Comparison of ENCODE assay signal across 19 mouse cellular contexts in genomic region chr2:160973648-160974215, GRCm38 (mm10).
A peak's percentile ranks its signal among the peaks of the same experiment; 100 is the strongest.
DNase-seq lines count a peak whose midpoint lies in the region; ATAC-seq and TF ChIP-seq lines count a peak whose summit lies in the region.
"Had no signal": no experiment of that assay in that cellular context is flagged by ENCODE, and none has a peak within 500 bp of the region (broad histone marks: within the 10 kb centered on the region; RNA-seq: fewer than 3 reads in every experiment).

No protein-coding gene starts in this region.

- peak; percentile 28; the same call in 1 of the 2 replicates for ATAC-seq in intestine, postnatal 0 days
- no peak for ATAC-seq in intestine, embryonic 15.5 days
- ATAC-seq in kidney, embryonic 16.5 days (ENCODE audit: low FRiP score, low TSS enrichment), result no peak
- 0 out of 2 replicates have a peak, but pooled peaks have one; percentile 11 for ATAC-seq in liver, embryonic 16.5 days (ENCODE audit: low read depth)
- no peak for ATAC-seq in liver, embryonic 11.5 days (replicated peaks; ENCODE audit: low FRiP score)
- peak; percentile 40; the same call in 1 of the 2 replicates for ATAC-seq in megakaryocyte, adult 5-6 weeks (ENCODE audit: poor library complexity, severe bottlenecking)
- ATAC-seq: forebrain, embryonic 16.5 days had no signal

- no peak overlapping the region for H3K9ac ChIP-seq in intestine, postnatal 0 days (ENCODE audit: low read depth, low read length)
- no peak overlapping the region for H3K9ac ChIP-seq in intestine, embryonic 15.5 days
- no peak overlapping the region for H3K9ac ChIP-seq in kidney, embryonic 16.5 days (replicated peaks; ENCODE audit: low read length)
- no peak overlapping the region for H3K9ac ChIP-seq in liver, embryonic 16.5 days (ENCODE audit: low read depth, low read length)
- no peak overlapping the region for H3K9ac ChIP-seq in liver, embryonic 11.5 days (ENCODE audit: low read depth, low read length)
- H3K9ac ChIP-seq: embryonic facial prominence, embryonic 12.5 days; forebrain, embryonic 12.5 days had no signal

- peak; percentile 82 for DNase-seq in kidney, adult 9 months
- DNase-seq in liver, embryonic 11.5 days (ENCODE audit: low spot score), result no peak
- no peak for DNase-seq in cerebellum, adult 18-20 months
- DNase-seq: adrenal gland, postnatal 10 days; cerebellum, adult 11 months; cerebellum, adult 9-10 months; cerebellum, postnatal 25 days; gastrocnemius, postnatal 10 days; heart, adult 2 months had no signal

- WGBS in intestine, postnatal 0 days, result 63% methylated on average over 5 of the region's 5 CpGs
- WGBS in intestine, embryonic 15.5 days, result 69% methylated on average over 5 of the region's 5 CpGs
- WGBS in kidney, embryonic 16.5 days, result 72% methylated on average over 5 of the region's 5 CpGs
- 58% methylated on average over 5 of the region's 5 CpGs for WGBS in liver, embryonic 16.5 days (ENCODE audit: insufficient replicate concordance)
- WGBS in liver, embryonic 11.5 days, result 81% methylated on average over 5 of the region's 5 CpGs

- no peak for TF ChIP-seq CTCF in intestine, postnatal 0 days (IDR thresholded peaks at IDR 0.05; ENCODE audit: low read depth)

- H3K27ac ChIP-seq in intestine, postnatal 0 days (ENCODE audit: low read depth, low read length), result no peak overlapping the region
- no peak overlapping the region for H3K27ac ChIP-seq in intestine, embryonic 15.5 days
- no peak overlapping the region for H3K27ac ChIP-seq in kidney, embryonic 16.5 days (ENCODE audit: low read length)
- H3K27ac ChIP-seq in liver, embryonic 16.5 days (ENCODE audit: low read length), result no peak overlapping the region
- no peak overlapping the region for H3K27ac ChIP-seq in liver, embryonic 11.5 days (ENCODE audit: low read depth, low read length)
- H3K27ac ChIP-seq: embryonic facial prominence, embryonic 12.5 days; forebrain, embryonic 12.5 days; heart, adult 2 months; hindbrain, embryonic 10.5 days had no signal

- H3K36me3 ChIP-seq in intestine, postnatal 0 days (ENCODE audit: control insufficient read depth, insufficient read depth), result peaks cover 46% of the 10 kb centered on the region
- H3K36me3 ChIP-seq in intestine, embryonic 15.5 days, result peaks cover 14% of the 10 kb centered on the region
- peaks cover 49% of the 10 kb centered on the region for H3K36me3 ChIP-seq in kidney, embryonic 16.5 days (ENCODE audit: insufficient read depth, low read length)
- no peaks in the 10 kb centered on the region for H3K36me3 ChIP-seq in liver, embryonic 16.5 days (ENCODE audit: control insufficient read depth, insufficient read depth)
- H3K36me3 ChIP-seq in liver, embryonic 11.5 days (ENCODE audit: control insufficient read depth, insufficient read depth, low read length), result peaks cover 16% of the 10 kb centered on the region; the same call in 1 of the 2 replicates

- no peak overlapping the region for H3K4me2 ChIP-seq in intestine, postnatal 0 days (replicated peaks; ENCODE audit: low read depth)
- no peak overlapping the region for H3K4me2 ChIP-seq in intestine, embryonic 15.5 days (replicated peaks)
- H3K4me2 ChIP-seq in kidney, embryonic 16.5 days (replicated peaks; ENCODE audit: low read depth, low read length), result no peak overlapping the region
- no peak overlapping the region for H3K4me2 ChIP-seq in liver, embryonic 16.5 days (ENCODE audit: low read depth, low read length)
- no peak overlapping the region for H3K4me2 ChIP-seq in liver, embryonic 11.5 days
- H3K4me2 ChIP-seq: embryonic facial prominence, embryonic 12.5 days; forebrain, embryonic 12.5 days; heart, embryonic 11.5 days had no signal

- no peaks in the 10 kb centered on the region for H3K9me3 ChIP-seq in intestine, postnatal 0 days (ENCODE audit: control insufficient read depth)
- H3K9me3 ChIP-seq in intestine, embryonic 15.5 days, result no peaks in the 10 kb centered on the region
- H3K9me3 ChIP-seq in kidney, embryonic 16.5 days (ENCODE audit: low read length), result no peaks in the 10 kb centered on the region
- no peaks in the 10 kb centered on the region for H3K9me3 ChIP-seq in liver, embryonic 16.5 days (replicated peaks; ENCODE audit: control insufficient read depth, low read length)
- no peaks in the 10 kb centered on the region for H3K9me3 ChIP-seq in liver, embryonic 11.5 days (ENCODE audit: control insufficient read depth, low read length)
- H3K9me3 ChIP-seq: embryonic facial prominence, embryonic 12.5 days; forebrain, embryonic 12.5 days; hindbrain, embryonic 10.5 days had no signal

- no peak overlapping the region for H3K4me3 ChIP-seq in intestine, postnatal 0 days (ENCODE audit: low read depth, low read length)
- H3K4me3 ChIP-seq in intestine, embryonic 15.5 days (replicated peaks), result no peak overlapping the region
- no peak overlapping the region for H3K4me3 ChIP-seq in kidney, embryonic 16.5 days (ENCODE audit: low read length)
- no peak overlapping the region for H3K4me3 ChIP-seq in liver, embryonic 16.5 days (ENCODE audit: low read depth, low read length)
- no peak overlapping the region for H3K4me3 ChIP-seq in liver, embryonic 11.5 days (ENCODE audit: low read depth, low read length)
- H3K4me3 ChIP-seq: embryonic facial prominence, embryonic 12.5 days; forebrain, embryonic 12.5 days; heart, adult 2 months; hindbrain, embryonic 10.5 days had no signal

- H3K27me3 ChIP-seq in intestine, postnatal 0 days (replicated peaks; ENCODE audit: control insufficient read depth, insufficient read depth, low read length), result no peaks in the 10 kb centered on the region
- no peaks in the 10 kb centered on the region for H3K27me3 ChIP-seq in intestine, embryonic 15.5 days (replicated peaks)
- no peaks in the 10 kb centered on the region for H3K27me3 ChIP-seq in kidney, embryonic 16.5 days (ENCODE audit: insufficient read depth, low read length)
- no peaks in the 10 kb centered on the region for H3K27me3 ChIP-seq in liver, embryonic 16.5 days (ENCODE audit: control insufficient read depth, insufficient read depth, low read depth, low read length)
- no peaks in the 10 kb centered on the region for H3K27me3 ChIP-seq in liver, embryonic 11.5 days (replicated peaks; ENCODE audit: control insufficient read depth, insufficient read depth, low read length)
- H3K27me3 ChIP-seq: embryonic facial prominence, embryonic 12.5 days; forebrain, embryonic 12.5 days had no signal

- no peaks in the 10 kb centered on the region for H3K4me1 ChIP-seq in intestine, postnatal 0 days (replicated peaks; ENCODE audit: control insufficient read depth, insufficient read depth, low read length)
- no peaks in the 10 kb centered on the region for H3K4me1 ChIP-seq in intestine, embryonic 15.5 days (replicated peaks)
- no peaks in the 10 kb centered on the region for H3K4me1 ChIP-seq in kidney, embryonic 16.5 days (ENCODE audit: insufficient read depth, low read length)
- H3K4me1 ChIP-seq in liver, embryonic 16.5 days (ENCODE audit: control insufficient read depth, low read depth, low read length), result no peaks in the 10 kb centered on the region
- no peaks in the 10 kb centered on the region for H3K4me1 ChIP-seq in liver, embryonic 11.5 days (replicated peaks; ENCODE audit: control insufficient read depth, insufficient read depth, low read length)
- H3K4me1 ChIP-seq: embryonic facial prominence, embryonic 12.5 days; hindbrain, embryonic 10.5 days had no signal

Comparison
In these comparisons a context has a peak if more than half of its experiments do, and no peak if none do; other contexts are left out.
1. ATAC-seq: peak in intestine, postnatal 0 days (single experiment), liver, embryonic 16.5 days (single experiment) and megakaryocyte, adult 5-6 weeks (single experiment); none in intestine, embryonic 15.5 days (single experiment), kidney, embryonic 16.5 days (single experiment) and liver, embryonic 11.5 days (single experiment).